In genomic region chr13:99294176-99294575, GRCm38 (mm10) we compare ENCODE assay signal across 15 mouse cellular contexts.
"Had no signal": no experiment of that assay in that cellular context is flagged by ENCODE, and none has a peak within 500 bp of the region (broad histone marks: within the 10 kb centered on the region; RNA-seq: fewer than 3 reads in every experiment).

No protein-coding gene starts in this region.

- H3K27me3 ChIP-seq: midbrain, embryonic 12.5 days; neural tube, embryonic 12.5 days; stomach, embryonic 15.5 days had no signal

- DNase-seq: lung, adult 18-20 months; lung, embryonic 14.5 days; lung, postnatal 10 days; lung, postnatal 4 days; midbrain, embryonic 14.5 days; right cerebral cortex, postnatal 14 days; thymus, adult 2 months; thymus, postnatal 25 days; thymus, postnatal 4 days had no signal

- H3K4me1 ChIP-seq: midbrain, embryonic 10.5 days; midbrain, embryonic 12.5 days; neural tube, embryonic 12.5 days; stomach, embryonic 15.5 days had no signal

- H3K36me3 ChIP-seq: midbrain, embryonic 10.5 days; midbrain, embryonic 12.5 days; neural tube, embryonic 12.5 days; stomach, embryonic 15.5 days had no signal

- H3K4me3 ChIP-seq: midbrain, embryonic 10.5 days; midbrain, embryonic 12.5 days; neural tube, embryonic 12.5 days; stomach, embryonic 15.5 days had no signal

- H3K27ac ChIP-seq: liver, embryonic 14.5 days; midbrain, embryonic 10.5 days; midbrain, embryonic 12.5 days; neural tube, embryonic 12.5 days; stomach, embryonic 15.5 days; stomach, postnatal 0 days had no signal
